Mouse (Mus musculus): ENCODE measurements at regions not wholly inside any gene's neighbourhood (a gene's known extent, or its start where the extent isn't known, plus 50 kb on each side); places are given as distances from the start of the nearest gene placed in this dataset.

DNA sequence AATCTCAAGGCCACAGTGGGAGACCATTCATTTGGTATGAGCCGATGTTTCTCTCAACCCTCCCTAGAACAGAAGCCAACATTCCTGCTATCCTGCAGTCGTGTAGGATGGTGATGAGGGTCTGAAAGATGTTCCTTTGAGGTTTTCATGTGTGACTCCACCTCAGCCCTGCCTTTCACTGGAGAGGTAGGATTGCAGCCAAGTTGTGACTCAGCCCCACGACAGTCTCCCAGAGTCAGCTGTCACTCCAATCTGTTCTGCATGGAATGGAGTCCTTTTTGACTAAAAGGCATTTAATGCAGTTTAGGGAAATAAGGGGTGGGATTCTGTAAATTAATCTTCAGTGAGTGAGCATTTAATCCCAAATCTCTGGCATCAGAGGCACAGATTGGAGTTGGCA is 706.5 kb downstream of the Tmem132b start:
- no peak overlapping the region for H3K27ac ChIP-seq (ENCODE audit: insufficient read depth, low read depth, low read length)
- 52% methylated on average over 3 of the region's 3 CpGs for WGBS
- TF ChIP-seq POLR2A (IDR thresholded peaks at IDR 0.05; ENCODE audit: insufficient read depth, low read depth, low read length) (no peak), CTCF (IDR thresholded peaks at IDR 0.05; ENCODE audit: insufficient read depth, low read depth, low read length) (no peak)
- H3K4me3 ChIP-seq (ENCODE audit: insufficient read depth, low read depth, low read length): no peak overlapping the region
- no peaks in the 10 kb centered on the region for H3K4me1 ChIP-seq (ENCODE audit: control insufficient read depth, insufficient read depth, low read length)

GRCm38 (mm10) chr5:126245776-126246175 is 714.2 kb downstream of the Tmem132b start:
- TF ChIP-seq CTCF (IDR thresholded peaks at IDR 0.05; ENCODE audit: insufficient read depth, low read depth, low read length): no peak
- no peak for TF ChIP-seq POLR2A (IDR thresholded peaks at IDR 0.05; ENCODE audit: insufficient read depth, low read depth, low read length)
- Histone ChIP-seq H3K4me1 (ENCODE audit: control insufficient read depth, insufficient read depth, low read length) (no peaks in the 10 kb centered on the region), H3K27ac (ENCODE audit: insufficient read depth, low read depth, low read length) (no peak overlapping the region), H3K4me3 (ENCODE audit: insufficient read depth, low read depth, low read length) (no peak overlapping the region)
- 94% methylated on average over 2 of the region's 2 CpGs for WGBS

GRCm38 (mm10) chr5:126250331-126250730 is 718.8 kb downstream of the Tmem132b start:
- 22% methylated on average over 1 of the region's 1 CpGs for whole genome bisulfite sequencing
- no peaks in the 10 kb centered on the region for H3K4me1 ChIP-seq (ENCODE audit: control insufficient read depth, insufficient read depth, low read length)
- H3K4me3 ChIP-seq (ENCODE audit: insufficient read depth, low read depth, low read length): no peak overlapping the region
- no peak overlapping the region for H3K27ac ChIP-seq (ENCODE audit: insufficient read depth, low read depth, low read length)
- TF ChIP-seq CTCF (IDR thresholded peaks at IDR 0.05; ENCODE audit: insufficient read depth, low read depth, low read length): no peak
- TF ChIP-seq POLR2A (IDR thresholded peaks at IDR 0.05; ENCODE audit: insufficient read depth, low read depth, low read length): no peak

DNA sequence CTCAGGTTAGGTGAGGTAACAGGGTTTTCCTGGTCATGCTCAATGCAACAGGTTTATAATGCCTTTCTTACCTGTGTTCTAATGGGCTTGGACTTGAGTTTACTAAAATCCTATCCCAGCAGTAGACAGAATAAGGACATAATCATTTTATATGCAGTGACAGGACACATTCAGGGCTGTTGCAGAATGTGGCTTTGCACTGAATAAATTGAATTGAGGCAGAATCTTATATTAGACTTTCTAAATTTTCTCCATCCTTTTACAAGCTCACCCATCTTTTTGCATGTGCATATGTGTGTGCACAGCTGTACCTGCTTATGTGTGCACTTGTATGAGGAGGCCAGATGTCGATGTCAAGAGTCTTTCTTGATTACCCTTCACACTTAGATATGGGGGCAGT is 723.1 kb downstream of the Tmem132b start:
- Histone ChIP-seq H3K4me3 (ENCODE audit: insufficient read depth, low read depth, low read length) (no peak overlapping the region), H3K4me1 (ENCODE audit: control insufficient read depth, insufficient read depth, low read length) (no peaks in the 10 kb centered on the region), H3K27ac (ENCODE audit: insufficient read depth, low read depth, low read length) (no peak overlapping the region)
- WGBS: 77% methylated on average over 1 of the region's 1 CpGs
- TF ChIP-seq POLR2A (IDR thresholded peaks at IDR 0.05; ENCODE audit: insufficient read depth, low read depth, low read length) (no peak), CTCF (IDR thresholded peaks at IDR 0.05; ENCODE audit: insufficient read depth, low read depth, low read length) (no peak)

DNA sequence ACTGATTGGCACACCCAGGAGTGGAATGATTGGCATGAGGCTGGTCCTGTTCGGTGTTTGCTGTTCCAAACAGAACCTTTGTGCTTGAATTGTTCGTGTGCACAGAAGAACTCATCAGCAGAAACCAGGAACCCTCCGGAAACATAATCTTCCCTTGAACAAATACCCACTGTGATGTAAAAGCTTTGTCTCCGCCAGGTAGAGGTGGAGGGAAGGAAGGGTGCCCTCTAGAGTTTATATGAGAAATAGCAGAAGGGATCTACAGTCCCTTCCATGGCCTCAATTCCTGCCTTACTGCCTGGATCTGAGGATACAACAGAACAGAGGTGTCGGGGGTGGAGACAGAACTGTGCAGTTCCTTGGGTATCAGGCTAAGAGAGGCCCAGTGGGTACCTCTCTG is 726.3 kb downstream of the Tmem132b start:
- no peak overlapping the region for H3K4me3 ChIP-seq (ENCODE audit: insufficient read depth, low read depth, low read length)
- WGBS: 85% methylated on average over 5 of the region's 5 CpGs
- H3K27ac ChIP-seq (ENCODE audit: insufficient read depth, low read depth, low read length): no peak overlapping the region
- H3K4me1 ChIP-seq (ENCODE audit: control insufficient read depth, insufficient read depth, low read length): no peaks in the 10 kb centered on the region
- TF ChIP-seq CTCF (IDR thresholded peaks at IDR 0.05; ENCODE audit: insufficient read depth, low read depth, low read length): no peak
- TF ChIP-seq POLR2A (IDR thresholded peaks at IDR 0.05; ENCODE audit: insufficient read depth, low read depth, low read length): no peak

- Histone ChIP-seq H3K27ac (ENCODE audit: insufficient read depth, low read depth, low read length) (no peak overlapping the region), H3K4me3 (ENCODE audit: insufficient read depth, low read depth, low read length) (no peak overlapping the region), H3K4me1 (ENCODE audit: control insufficient read depth, insufficient read depth, low read length) (no peaks in the 10 kb centered on the region)
- TF ChIP-seq CTCF (IDR thresholded peaks at IDR 0.05; ENCODE audit: insufficient read depth, low read depth, low read length): no peak
- 84% methylated on average over 2 of the region's 2 CpGs for WGBS
Measured at GRCm38 (mm10) chr5:126266471-126266870, 734.9 kb downstream of the Tmem132b start.

GRCm38 (mm10) chr5:126266929-126267609 is 735.5 kb downstream of the Tmem132b start:
- Histone ChIP-seq H3K4me3 (ENCODE audit: insufficient read depth, low read depth, low read length) (no peak overlapping the region), H3K4me1 (ENCODE audit: control insufficient read depth, insufficient read depth, low read length) (no peaks in the 10 kb centered on the region), H3K27ac (ENCODE audit: insufficient read depth, low read depth, low read length) (no peak overlapping the region)
- TF ChIP-seq POLR2A (IDR thresholded peaks at IDR 0.05; ENCODE audit: insufficient read depth, low read depth, low read length) (no peak), CTCF (IDR thresholded peaks at IDR 0.05; ENCODE audit: insufficient read depth, low read depth, low read length) (no peak)
- WGBS: 66% methylated on average over 2 of the region's 2 CpGs

GRCm38 (mm10) chr5:126268592-126268991 is 737.0 kb downstream of the Tmem132b start:
- TF ChIP-seq POLR2A (IDR thresholded peaks at IDR 0.05; ENCODE audit: insufficient read depth, low read depth, low read length): no peak
- TF ChIP-seq CTCF (IDR thresholded peaks at IDR 0.05; ENCODE audit: insufficient read depth, low read depth, low read length): no peak
- Histone ChIP-seq H3K27ac (ENCODE audit: insufficient read depth, low read depth, low read length) (no peak overlapping the region), H3K4me3 (ENCODE audit: insufficient read depth, low read depth, low read length) (no peak overlapping the region), H3K4me1 (ENCODE audit: control insufficient read depth, insufficient read depth, low read length) (no peaks in the 10 kb centered on the region)
- 70% methylated on average over 4 of the region's 4 CpGs for WGBS

GRCm38 (mm10) chr5:126274316-126274715 is 742.7 kb downstream of the Tmem132b start:
- 92% methylated on average over 8 of the region's 8 CpGs for WGBS
- Histone ChIP-seq H3K27ac (ENCODE audit: insufficient read depth, low read depth, low read length) (no peak overlapping the region), H3K4me1 (ENCODE audit: control insufficient read depth, insufficient read depth, low read length) (no peaks in the 10 kb centered on the region), H3K4me3 (ENCODE audit: insufficient read depth, low read depth, low read length) (no peak overlapping the region)
- no peak for TF ChIP-seq CTCF (IDR thresholded peaks at IDR 0.05; ENCODE audit: insufficient read depth, low read depth, low read length)
- TF ChIP-seq POLR2A (IDR thresholded peaks at IDR 0.05; ENCODE audit: insufficient read depth, low read depth, low read length): no peak
